In the genomic region with DNA sequence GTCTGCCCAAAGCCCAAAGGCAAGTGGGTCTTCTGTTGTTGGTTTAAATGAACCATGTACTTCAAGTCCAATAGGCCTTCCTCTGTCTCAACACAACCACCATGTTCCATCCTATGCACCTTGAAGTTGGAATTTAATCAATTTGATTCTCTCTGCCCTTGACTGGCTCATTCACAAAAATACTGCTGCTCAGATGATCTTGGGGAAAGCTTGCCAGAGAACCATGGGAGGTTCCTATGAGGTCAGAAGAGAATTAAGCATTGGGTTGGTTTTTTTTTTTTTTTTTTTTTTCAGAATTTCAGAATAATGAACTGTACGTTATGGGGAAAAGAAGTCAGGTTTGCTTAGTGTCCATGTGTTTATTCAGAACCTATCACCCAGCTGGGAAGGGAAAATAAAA, we compare ENCODE assay signal across 28 mouse cellular contexts.
"Had no signal": no experiment of that assay in that cellular context is flagged by ENCODE, and none has a peak within 500 bp of the region (broad histone marks: within the 10 kb centered on the region; RNA-seq: fewer than 3 reads in every experiment).

No protein-coding gene starts in this region.

- H3K4me1 ChIP-seq: limb, embryonic 13.5 days; liver, embryonic 12.5 days; liver, embryonic 13.5 days; liver, embryonic 15.5 days; lung, embryonic 15.5 days; megakaryocyte, embryonic 14.5 days; midbrain, embryonic 10.5 days; midbrain, embryonic 12.5 days; midbrain, embryonic 13.5 days; midbrain, embryonic 15.5 days; neural tube, embryonic 12.5 days had no signal

- H3K27ac ChIP-seq: limb, embryonic 10.5 days; limb, embryonic 12.5 days; limb, embryonic 13.5 days; limb, embryonic 15.5 days; liver, embryonic 12.5 days; liver, embryonic 13.5 days; liver, embryonic 14.5 days; liver, embryonic 15.5 days; lung, embryonic 15.5 days; macrophage; midbrain, embryonic 10.5 days; midbrain, embryonic 12.5 days; midbrain, embryonic 13.5 days; midbrain, embryonic 15.5 days; neural tube, embryonic 12.5 days had no signal

- H3K27me3 ChIP-seq: limb, embryonic 12.5 days; limb, embryonic 13.5 days; limb, embryonic 15.5 days; liver, embryonic 12.5 days; liver, embryonic 13.5 days; liver, embryonic 15.5 days; lung, embryonic 15.5 days; megakaryocyte, embryonic 14.5 days; midbrain, embryonic 12.5 days; midbrain, embryonic 13.5 days; midbrain, embryonic 15.5 days; neural tube, embryonic 12.5 days had no signal

- H3K4me3 ChIP-seq: limb, embryonic 10.5 days; limb, embryonic 12.5 days; limb, embryonic 13.5 days; limb, embryonic 15.5 days; liver, embryonic 12.5 days; liver, embryonic 13.5 days; liver, embryonic 15.5 days; lung, embryonic 15.5 days; megakaryocyte, embryonic 14.5 days; midbrain, embryonic 10.5 days; midbrain, embryonic 12.5 days; midbrain, embryonic 13.5 days; midbrain, embryonic 15.5 days; myocyte; neural tube, embryonic 12.5 days had no signal

- DNase-seq: left cerebral cortex, postnatal 4 days; liver; liver, embryonic 13.5 days; liver, postnatal 0 days; lung, adult 18-20 months; lung, adult 2 months; lung, embryonic 14.5 days; lung, postnatal 10 days; lung, postnatal 14 days; lung, postnatal 36 days; lung, postnatal 4 days; midbrain, embryonic 14.5 days had no signal
